Mouse (Mus musculus): ENCODE results near the gene Pop7. TPM values are rescaled to one million over a fixed set of nuclear protein-coding genes. Genes with fewer than 3 reads are reported as not detected.

Pop7 gene
- total RNA-seq (2015; ENCODE audit: low replicate concordance) (9.0 TPM in 1 of 2 replicates, not detected in the other), total RNA-seq (2017; ENCODE audit: low replicate concordance) (4.4 and 7.2 TPM in 2 replicates)

DNA sequence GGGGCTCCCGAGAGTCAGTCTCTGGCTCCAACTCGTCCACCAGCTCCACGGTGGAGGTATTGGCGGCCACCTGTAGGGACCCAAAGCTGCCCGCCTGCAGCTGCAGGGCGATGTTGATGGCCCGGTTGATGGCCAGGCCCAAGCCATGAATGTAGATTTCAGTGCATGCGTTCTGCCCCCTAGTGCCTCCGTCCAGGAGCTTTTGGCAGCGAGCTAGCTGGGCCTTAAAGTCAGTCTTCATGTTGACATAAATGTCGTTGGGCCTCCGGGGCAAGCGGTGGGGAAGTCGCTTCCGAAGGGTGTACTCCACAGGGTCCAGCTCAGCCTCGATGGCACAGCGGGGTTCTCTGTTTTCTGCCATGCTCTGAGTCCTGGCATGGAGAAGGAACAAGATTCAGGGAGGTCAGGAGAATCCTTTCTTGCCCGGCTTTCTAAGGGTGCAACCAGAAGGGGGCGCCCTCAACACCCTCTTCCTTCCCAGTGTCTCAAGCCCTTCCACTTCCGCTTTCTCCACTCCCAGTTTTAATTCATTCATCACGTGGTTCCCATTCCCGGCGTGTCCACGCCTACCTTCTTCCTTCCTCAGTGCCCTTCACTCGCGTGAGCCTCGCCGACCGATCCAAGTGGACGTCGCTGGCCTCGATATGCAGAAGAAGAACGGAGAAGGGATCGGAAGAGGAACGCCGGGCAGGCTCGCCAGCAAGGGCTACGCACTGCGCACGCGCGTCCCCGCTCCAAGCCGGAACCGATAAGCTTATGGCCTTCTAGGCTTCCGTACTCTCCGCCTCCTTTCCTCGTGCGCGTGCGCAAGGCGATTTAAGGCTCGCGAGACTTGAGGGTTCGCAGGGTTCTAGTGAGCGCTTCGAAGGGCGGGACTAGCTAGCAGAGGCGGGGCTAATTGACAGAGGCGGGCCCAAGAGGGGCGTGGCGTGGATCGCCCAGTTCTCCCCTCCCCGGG, at the start of gene Pop7:
Pop7 (minus strand) TSS at position 810 of the 958 bp plus-strand sequence.
- ATAC-seq (replicated peaks; ENCODE audit: low FRiP score, poor library complexity, severe bottlenecking): peak; percentile 80

DNA sequence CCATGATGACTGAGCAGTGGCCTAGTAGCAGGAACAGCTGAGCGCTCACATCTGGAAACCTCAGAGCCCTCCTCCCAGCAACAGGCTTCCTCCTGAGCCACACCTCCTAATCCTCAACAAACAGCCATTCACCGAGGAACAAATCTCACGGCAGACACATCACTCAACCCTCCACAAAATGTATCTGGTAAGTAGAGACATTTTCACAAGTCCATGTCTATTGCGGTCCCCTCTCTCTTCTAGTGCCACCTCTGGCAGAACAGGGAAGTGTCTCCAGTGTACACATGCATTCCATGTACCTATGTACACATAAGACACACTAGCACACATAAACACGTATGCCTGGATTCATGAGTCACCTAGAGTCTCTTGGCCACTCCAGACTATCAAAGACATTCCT, 48.8 kb upstream of the Pop7 start:
- ATAC-seq (replicated peaks; ENCODE audit: low FRiP score, poor library complexity, severe bottlenecking): no peak

DNA sequence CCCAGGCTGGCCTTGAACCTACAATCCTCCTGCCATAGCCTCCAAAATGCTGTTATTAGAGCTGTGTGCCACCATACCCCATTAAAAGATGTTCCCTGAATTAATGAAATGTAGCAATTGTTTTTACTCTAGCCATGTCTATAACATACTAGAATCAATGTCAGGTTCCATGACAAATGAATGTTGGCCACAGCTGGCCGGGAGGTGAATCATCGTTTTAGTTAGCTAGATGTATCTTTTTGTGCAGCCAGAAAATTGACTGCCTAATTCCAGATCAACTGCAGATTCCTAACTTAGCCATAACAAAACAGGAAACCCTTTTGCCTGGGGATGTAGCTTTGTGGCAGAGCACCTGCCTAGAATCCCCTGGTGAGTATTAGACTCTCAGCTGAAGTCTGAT, 47.5 kb upstream of the Pop7 start:
- ATAC-seq (replicated peaks; ENCODE audit: low FRiP score, poor library complexity, severe bottlenecking): no peak

DNA sequence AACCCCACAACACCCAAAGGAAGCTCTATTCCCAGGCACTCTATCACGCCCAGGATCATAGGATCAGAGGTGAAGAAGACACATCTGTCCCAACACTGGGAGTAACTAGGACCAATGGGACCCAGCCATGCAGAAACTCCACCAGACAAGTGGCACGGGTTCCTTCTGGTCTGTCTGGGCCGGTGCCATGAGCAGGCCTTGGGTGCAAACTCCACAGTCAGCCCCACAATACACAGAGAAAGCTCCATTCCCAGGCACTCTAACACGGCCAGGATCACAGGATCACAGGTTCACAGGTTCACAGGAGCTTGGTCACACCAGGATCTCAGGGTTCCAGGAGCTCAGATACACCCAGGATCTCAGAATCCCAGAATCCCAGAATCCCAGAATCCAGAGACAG, 43.3 kb upstream of the Pop7 start:
- ATAC-seq (replicated peaks; ENCODE audit: low FRiP score, poor library complexity, severe bottlenecking): no peak

DNA sequence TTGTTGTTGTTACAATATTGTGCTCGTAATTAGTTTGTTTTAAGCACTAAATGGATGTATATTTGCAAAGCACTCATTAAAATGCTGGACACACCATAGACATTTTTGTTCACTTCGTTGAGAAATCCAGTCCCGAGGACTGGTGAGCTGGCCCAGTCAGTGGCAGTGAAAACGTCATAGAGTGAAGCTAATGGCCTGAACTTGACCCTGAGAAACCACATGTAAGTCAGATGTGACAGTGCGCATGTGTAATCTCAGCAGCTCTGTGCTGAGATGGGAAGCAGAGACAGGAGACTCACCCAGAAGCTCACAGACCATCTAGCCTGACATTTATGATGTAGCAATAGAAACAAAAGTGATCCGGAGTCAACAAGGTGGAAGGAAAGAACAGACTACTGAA, 42.6 kb upstream of the Pop7 start:
- no peak for ATAC-seq (replicated peaks; ENCODE audit: low FRiP score, poor library complexity, severe bottlenecking)

DNA sequence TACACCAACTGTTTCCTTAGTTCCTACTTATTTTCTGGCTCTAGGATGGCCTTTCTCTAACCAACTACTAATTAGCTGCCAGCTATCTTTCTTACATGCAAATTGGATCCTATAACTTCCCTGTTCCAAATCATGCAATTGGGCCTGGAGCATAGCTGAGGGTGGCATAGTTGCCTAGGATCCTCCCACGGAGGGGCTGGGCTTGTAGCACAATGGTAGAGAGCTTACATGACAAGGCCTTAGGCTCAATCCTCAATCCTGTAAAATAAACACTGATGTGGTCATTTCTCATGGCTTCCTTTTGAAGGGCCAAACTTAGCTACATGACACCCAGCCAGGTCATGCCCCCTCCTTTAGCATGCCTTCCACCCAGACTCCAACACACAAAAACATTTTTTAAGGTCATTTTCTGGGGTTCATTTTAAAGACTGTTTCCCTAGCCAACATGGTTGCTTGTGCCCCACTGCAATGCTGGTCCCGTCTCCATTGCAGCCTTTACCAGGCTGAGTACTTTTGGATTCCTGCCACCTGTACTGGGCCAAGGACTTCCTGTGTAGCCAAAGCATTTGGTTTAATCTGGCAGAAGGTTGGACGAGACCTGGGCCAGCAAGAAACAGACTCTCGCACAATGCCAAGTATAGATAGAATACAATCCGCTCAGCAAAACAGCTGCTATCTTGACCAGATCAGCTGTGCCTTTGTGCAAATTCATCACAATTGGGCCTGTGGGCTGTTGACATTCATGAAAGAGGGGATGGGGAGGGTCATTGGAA, 39.6 kb upstream of the Pop7 start:
- no peak for ATAC-seq (replicated peaks; ENCODE audit: low FRiP score, poor library complexity, severe bottlenecking)

DNA sequence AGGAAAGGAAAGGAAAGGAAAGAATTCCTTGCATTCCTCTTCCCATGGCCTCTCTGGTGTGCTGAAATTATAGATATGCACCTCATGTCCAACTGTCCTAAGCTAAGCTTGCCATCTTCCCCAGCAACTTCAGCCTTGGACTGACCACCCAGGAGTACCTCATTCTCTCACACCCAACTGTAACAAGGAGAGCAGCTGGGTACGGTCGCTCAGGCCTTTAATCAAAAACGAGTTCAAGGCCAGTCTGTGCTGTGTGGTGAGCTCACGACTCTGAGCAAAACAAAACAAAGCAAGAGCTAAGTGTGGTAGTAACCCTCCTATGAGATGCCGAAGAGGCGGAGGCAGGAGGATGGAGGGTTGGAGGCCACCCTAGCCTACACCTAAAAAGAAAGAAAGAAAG, 38.7 kb upstream of the Pop7 start:
- ATAC-seq (replicated peaks; ENCODE audit: low FRiP score, poor library complexity, severe bottlenecking): no peak

DNA sequence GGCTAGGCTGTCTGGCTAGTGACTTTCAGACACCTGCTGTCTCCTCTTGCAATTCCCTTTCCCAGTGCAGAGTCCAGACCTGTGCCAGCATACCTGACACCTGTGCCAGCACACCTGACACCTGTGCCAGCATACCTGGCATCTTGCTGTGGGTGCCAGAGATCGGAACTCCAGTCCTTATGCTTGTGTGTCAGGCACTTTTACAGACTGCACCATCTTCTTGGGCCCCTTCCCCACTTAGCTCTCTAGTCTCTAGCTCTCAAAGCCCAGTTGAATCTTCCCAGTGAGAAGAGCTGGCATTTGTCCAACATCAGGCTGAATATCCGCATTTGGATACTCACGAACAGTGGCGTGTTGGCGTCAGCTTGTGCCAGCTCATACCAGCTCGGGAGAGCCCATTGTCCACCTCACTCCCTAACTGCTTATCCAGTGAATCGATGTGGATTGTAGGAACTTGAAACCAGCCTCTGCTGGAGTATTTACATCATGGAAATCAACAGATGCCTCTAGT, 37.0 kb upstream of the Pop7 start:
- no peak for ATAC-seq (replicated peaks; ENCODE audit: low FRiP score, poor library complexity, severe bottlenecking)

DNA sequence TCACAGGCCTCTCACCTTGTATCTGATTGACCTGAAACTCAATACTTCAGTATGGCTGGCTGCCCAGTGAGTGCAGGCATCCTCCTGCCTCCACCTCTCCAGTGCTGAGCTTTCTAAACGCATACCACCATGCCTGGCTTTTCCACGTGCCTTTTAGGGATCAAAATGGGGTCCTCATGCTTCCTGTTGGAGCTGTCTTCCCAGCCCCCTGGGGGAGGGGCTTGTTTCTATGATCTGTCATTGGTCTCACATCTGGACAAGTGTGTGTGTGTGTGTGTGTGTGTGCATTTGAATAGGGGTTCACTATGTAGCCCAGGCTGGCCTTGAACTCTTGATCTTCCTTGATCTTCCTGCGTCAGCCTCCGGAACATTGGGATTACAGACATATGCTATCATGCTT, 35.1 kb upstream of the Pop7 start:
- no peak for ATAC-seq (replicated peaks; ENCODE audit: low FRiP score, poor library complexity, severe bottlenecking)

DNA sequence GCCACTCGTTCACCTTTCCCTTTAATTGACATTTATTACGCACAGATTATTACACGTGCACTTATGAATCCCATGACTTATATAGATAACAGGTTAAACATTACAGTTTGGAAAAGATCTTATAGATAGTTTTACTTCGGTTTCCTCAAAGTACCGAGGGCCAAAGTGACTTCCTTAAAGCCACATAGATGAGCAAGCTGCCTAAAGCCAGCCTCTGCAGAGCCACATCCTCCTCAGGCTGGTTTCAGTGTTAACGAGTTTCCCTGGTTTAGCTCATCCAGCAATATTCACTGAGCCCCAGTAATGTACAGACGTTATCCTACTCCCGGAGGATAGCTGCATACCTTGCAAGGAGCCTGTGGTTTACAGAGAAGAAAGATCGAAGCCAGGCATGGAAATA, 33.0 kb upstream of the Pop7 start:
- no peak for ATAC-seq (replicated peaks; ENCODE audit: low FRiP score, poor library complexity, severe bottlenecking)

DNA sequence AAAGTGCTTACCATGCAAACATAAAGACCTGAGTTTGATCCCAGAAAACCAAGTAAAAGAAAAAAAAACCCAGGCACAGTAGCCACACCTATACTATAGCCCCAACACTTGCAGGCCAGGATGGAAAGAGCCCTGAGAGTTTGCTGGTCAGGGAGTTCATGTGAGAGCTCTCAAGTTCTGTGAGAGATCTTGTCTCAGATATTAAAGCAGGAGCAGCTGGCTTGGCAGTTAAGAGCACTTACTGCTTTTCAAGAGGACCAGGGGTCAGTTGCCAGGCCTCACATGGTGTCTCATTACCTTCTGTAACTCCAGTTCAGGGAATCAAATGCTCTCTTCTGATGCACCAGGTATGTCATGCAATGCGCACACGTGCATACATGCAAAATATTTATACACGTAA, 32.4 kb upstream of the Pop7 start:
- ATAC-seq (replicated peaks; ENCODE audit: low FRiP score, poor library complexity, severe bottlenecking): no peak

DNA sequence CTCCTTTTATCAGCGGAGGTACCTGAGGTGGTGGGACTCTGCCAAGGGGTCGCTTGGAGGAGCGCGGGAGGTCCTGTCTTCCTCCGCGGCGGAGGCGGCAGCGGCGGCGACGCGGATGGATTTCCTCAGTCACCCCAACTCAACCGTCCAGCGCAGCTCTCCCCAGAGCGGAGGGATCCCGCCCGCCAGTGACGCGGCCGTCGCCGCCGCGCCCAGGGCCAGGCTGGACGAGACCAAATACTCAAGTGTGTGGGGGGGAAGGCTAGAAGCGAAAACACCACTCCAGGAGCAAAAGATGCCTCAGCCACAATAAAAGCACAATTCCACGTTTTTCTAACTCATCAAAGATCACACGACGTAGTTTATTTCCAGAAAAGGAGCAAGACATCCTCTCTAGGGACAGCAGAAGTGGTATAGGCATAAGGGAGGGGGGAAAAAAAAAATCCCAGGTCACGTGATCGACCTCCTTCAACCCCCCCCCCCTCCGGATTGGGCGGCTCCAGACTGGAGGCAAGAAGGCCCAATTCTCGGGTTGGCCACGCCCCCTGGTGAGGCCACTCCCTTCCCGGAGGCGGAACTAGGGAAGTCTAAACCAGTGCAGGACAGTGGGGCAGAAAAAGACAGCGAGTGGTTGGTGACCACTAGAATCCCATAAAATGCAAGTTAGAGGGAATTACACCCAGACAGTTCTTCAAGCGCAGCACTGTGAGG, 31.0 kb upstream of the Pop7 start, which contains the start of the genes Epo and Gnb2:
Epo (minus strand) TSS at position 126 of the 711 bp plus-strand sequence.
Gnb2 (minus strand) TSS at position 394 of the 711 bp plus-strand sequence.
- peak; percentile 80 for ATAC-seq (replicated peaks; ENCODE audit: low FRiP score, poor library complexity, severe bottlenecking)

DNA sequence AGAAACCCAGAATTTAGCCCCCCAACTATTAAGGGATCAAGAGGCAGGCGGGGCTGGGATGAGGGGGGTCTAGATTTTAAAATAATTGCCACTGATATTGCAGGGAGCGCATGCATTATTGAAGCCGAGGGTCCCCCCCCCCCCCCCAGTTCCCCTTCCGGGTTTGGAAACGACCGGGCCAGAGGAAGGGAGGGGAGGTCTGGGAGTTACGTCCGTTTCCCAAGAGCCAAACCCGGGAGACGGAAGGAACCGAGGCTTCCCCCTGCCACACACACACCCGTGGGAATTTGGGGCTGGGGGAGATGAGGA, 30.4 kb upstream of the Pop7 start:
- peak; percentile 14 for ATAC-seq (replicated peaks; ENCODE audit: low FRiP score, poor library complexity, severe bottlenecking)

DNA sequence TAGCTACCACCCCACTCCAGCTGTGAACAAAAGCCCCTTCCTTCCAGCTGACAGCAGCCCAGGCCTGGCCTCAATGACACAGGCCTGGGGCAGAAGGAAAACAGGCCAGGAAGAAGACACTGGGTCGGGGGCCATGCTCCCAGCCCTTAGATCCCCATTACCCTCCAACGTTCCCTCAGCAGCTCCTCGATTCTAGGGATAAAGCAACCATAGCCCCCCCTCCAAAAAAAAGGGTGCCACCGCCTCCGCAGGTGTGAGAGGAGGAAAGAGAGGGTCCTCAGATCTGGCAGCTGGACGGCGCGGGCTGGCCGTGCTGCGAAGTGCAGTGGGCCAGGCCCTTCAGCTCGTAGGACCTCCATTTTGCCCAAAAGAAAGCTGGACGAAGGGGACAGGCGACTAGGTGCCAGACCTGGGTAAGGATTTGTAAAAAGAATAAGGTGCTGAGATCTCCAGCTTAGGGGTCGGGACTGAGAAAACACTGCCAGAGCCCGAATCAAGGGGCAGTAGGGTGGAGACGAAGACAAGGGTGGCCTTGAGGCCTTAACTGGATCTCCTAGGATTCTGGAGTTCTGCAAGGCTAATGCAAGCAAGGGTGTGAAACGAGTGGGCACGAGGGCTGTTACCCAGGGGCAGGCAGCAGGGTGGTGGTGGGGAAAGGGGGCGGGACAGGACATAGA, 30.0 kb upstream of the Pop7 start:
- peak; percentile 16; the same call in 1 of the 2 replicates for ATAC-seq (replicated peaks; ENCODE audit: low FRiP score, poor library complexity, severe bottlenecking)

DNA sequence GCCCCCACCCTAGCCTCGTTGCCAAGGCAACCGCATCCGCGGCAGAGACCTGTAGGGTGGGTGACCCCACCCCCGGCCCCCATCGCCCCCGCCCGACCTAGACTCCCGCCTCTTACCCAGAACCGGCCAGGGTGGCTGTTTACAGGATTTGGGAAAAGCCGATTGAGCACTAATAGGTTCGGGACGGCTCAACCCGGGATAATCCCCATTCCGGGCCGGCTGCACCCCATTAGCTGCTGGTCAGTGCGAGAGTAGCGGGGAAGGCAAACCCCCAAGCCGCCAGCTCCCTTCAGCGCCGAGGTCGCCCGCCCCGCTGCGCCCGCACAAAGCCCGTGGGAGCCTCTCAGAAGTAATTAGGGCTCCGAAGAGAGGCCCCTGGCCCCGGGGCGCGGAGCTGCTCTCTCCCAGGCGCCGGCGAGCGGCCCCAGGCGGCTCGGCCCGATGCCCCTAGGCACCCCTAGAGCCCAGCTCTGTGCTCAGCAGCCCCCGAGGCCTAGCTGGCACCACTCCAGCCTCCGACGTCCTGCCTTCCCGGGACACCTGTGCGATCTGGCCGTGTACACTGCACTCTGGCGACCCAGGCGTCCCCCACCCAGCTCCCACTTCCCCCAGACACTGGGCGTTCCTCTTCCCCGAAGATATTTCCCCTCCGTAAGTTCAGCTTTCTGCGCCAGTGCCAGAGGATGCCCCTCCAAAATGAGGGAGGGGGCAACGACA, 29.3 kb upstream of the Pop7 start:
- peak; percentile 5; the same call in 1 of the 2 replicates for ATAC-seq (replicated peaks; ENCODE audit: low FRiP score, poor library complexity, severe bottlenecking)

DNA sequence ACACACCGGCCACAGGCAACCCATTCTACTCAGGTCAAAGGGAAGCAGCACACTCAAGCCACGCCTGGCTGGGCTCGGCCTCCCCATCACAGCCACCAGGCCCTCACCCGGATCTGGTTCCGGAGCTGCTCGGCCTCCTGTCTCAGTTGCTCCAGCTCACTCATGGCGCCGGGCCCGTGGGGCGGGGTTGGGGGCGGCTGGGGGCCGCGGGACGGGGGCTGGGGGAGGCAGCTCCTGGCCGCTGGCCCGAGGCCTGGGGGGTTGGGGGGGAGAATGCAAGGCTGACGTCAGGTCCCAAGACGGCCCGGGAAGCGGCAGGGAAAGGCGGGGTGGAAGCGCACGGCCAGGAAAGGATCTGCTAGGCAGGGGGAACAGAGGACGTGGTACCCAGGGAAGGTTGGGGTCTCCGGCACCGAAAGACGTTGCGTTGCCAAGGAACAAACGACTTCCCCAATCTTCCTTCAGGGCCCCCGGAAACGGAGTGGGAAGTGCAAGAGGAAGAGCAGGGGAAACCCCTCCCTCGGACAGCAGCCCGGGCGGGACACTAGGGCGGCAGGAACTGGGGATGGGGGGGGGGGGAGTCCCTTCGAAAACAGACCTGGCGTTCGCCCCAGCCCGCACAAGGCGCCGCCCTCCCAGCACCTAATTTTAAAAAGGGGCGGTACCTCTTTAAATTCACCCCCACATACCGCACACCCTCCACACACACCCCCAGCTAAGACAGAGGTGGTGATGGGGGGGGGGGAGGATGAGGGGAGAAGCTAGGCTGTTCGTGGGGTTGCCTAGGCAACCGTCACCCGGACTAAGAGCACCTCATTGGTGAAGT, 28.5 kb upstream of the Pop7 start:
- ATAC-seq (replicated peaks; ENCODE audit: low FRiP score, poor library complexity, severe bottlenecking): peak; percentile 14; the same call in 1 of the 2 replicates

DNA sequence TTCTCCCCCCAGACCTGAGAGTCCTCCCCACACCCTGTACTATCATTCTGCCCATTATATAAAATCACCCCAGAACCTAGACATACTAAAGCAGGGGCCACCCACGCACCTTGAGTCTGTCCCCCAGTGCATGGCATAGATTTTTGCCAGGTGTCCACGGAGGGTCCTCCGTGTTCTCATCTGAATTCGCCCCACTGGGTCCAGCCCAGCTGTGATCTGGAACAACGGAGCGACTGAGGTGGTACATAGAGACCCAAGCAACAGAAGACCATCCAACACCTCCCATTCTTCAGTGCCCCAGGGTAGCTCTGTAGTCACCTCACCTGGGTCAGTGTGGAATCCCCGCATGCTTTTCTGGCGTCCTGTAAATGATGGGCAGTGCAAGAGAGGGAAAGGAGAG, 27.8 kb upstream of the Pop7 start:
- ATAC-seq (replicated peaks; ENCODE audit: low FRiP score, poor library complexity, severe bottlenecking): no peak

Measured in erythroblast, adult 5-6 weeks (primary cell).